Mouse (Mus musculus) MEL (cell line): Measurements from ENCODE around the gene Phgdh.

ENCODE experiments used
- EP300 ChIP-seq, 2 experiments: IDR thresholded peaks; 2 replicates each; pipeline ENCODE4 v1.6.1; 2011; ENCODE audit warnings: improper control_type of control experiment in 2 of 2, low read length in 2 of 2, low read depth in 1 of 2, mild to moderate bottlenecking in 1 of 2
- MEF2A ChIP-seq: IDR thresholded peaks from 2 replicates; pipeline ENCODE4 v1.6.1; 2014; ENCODE audit warnings: low read depth, mild to moderate bottlenecking, inconsistent platforms, low read length, improper control_type of control experiment; ENCODE audit not compliant: poor library complexity, insufficient replicate concordance, severe bottlenecking; ENCODE audit errors: extremely low read depth
- POLR2A ChIP-seq, 2 experiments: IDR thresholded peaks; 2 replicates each; pipeline ENCODE4 v1.6.1; 2011 to 2012; ENCODE audit warnings: low read length in 2 of 2, mild to moderate bottlenecking in 2 of 2, control low read depth in 1 of 2, improper control_type of control experiment in 1 of 2, low read depth in 1 of 2, moderate library complexity in 1 of 2; ENCODE audit not compliant: control insufficient read depth in 1 of 2, insufficient read depth in 1 of 2, poor library complexity in 1 of 2
- USF1 ChIP-seq: IDR thresholded peaks from 2 replicates; pipeline ENCODE4 v1.6.1; 2014; ENCODE audit warnings: low read depth, mild to moderate bottlenecking, inconsistent platforms, low read length, improper control_type of control experiment, moderate library complexity
- USF2 ChIP-seq, 2 experiments: IDR thresholded peaks; 2 replicates each; pipeline ENCODE4 v1.6.1; 2011 to 2012; ENCODE audit warnings: improper control_type of control experiment in 2 of 2, low read length in 2 of 2, borderline replicate concordance in 1 of 2, inconsistent platforms in 1 of 2, low read depth in 1 of 2, mild to moderate bottlenecking in 1 of 2; ENCODE audit not compliant: insufficient read depth in 1 of 2

DNA sequence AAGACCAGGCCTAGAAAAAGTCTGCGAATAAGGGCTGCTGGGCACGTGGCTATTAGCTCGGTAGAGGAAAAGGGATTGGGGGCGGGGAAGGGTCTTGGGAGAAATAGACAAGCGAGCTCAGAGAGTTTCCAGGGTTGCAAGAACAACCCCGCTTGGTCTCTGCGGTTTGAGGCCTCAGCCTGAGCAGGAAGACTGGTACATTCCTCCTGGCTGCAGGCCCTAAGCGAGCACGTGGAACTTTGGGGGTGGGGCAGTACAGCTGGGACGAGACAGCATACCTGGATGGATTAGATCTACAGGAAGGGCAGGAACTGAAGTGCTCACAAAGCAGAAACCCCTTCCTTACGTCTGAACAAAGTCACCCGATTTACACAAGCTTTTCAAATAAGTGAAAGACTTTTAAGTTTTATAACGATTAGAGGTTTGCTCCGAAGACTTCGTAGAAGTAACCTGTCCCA lies 1.2 kb downstream of the Phgdh start:
- TF ChIP-seq EP300 (IDR thresholded peaks at IDR 0.05; ENCODE audit: low read depth in 1 of 2, low read length in 2 of 2) (no peak; a peak in 1 of 4 replicates), POLR2A (IDR thresholded peaks at IDR 0.05; ENCODE audit: control insufficient read depth in 1 of 2, insufficient read depth in 1 of 2, low read depth in 1 of 2, low read length in 2 of 2, poor library complexity in 1 of 2) (peak in 1 of 2 experiments; percentile 42; a peak in 1 of 4 replicates), USF2 (IDR thresholded peaks at IDR 0.05; ENCODE audit: borderline replicate concordance in 1 of 2, insufficient read depth in 1 of 2, low read depth in 1 of 2, low read length in 2 of 2) (no peak), MEF2A (no peak), USF1 (peak; percentile 77)
